Comparison of ENCODE assay signal across 19 mouse cellular contexts in genomic region chr12:32619830-32620229, GRCm38 (mm10).
A peak's percentile ranks its signal among the peaks of the same experiment; 100 is the strongest.
DNase-seq lines count a peak whose midpoint lies in the region; ATAC-seq lines count a peak whose summit lies in the region.
"Had no signal": no experiment of that assay in that cellular context is flagged by ENCODE, and none has a peak within 500 bp of the region (broad histone marks: within the 10 kb centered on the region; RNA-seq: fewer than 3 reads in every experiment).

No protein-coding gene starts in this region.

- peak; percentile 13 for DNase-seq in CD4-positive, CD25-positive, alpha-beta regulatory T cell, adult 2 months (ENCODE audit: low read depth, low spot score)
- DNase-seq in A20 (ENCODE audit: low read depth, low spot score) (peak; percentile 26), ES-CJ7 (ENCODE audit: low read depth, low spot score) (peak; percentile 33), ZHBTc4 (ENCODE audit: low read depth, low spot score) (peak; percentile 44)
- DNase-seq in right cerebral cortex, postnatal 14 days = no peak
- DNase-seq in right cerebral cortex, postnatal 10 days (ENCODE audit: low spot score in 2 of 2) = no peak
- DNase-seq: adrenal gland, adult 8-10 months; cerebellum, adult 11 months; cerebellum, adult 8-10 months; cerebellum, postnatal 14 days; forebrain, postnatal 0 days; gastrocnemius, postnatal 14 days; heart, adult 2 months; heart, postnatal 14 days; kidney, adult 2 months had no signal

- no peak for ATAC-seq in CD4-positive, CD25-positive, alpha-beta regulatory T cell, adult 4 months
- ATAC-seq: forebrain, embryonic 13.5 days; forebrain, postnatal 0 days; intestine, embryonic 16.5 days; Patski had no signal

Comparison
In these comparisons a context has a peak if more than half of its experiments do, and no peak if none do; other contexts are left out.
1. DNase-seq: peak in CD4-positive, CD25-positive, alpha-beta regulatory T cell, adult 2 months (single experiment), A20 (single experiment), ES-CJ7 (single experiment) and ZHBTc4 (single experiment); none in right cerebral cortex, postnatal 14 days (single experiment) and right cerebral cortex, postnatal 10 days (0 of 2).